Mouse (Mus musculus) midbrain, embryonic 16.5 days (tissue): ENCODE results near the gene Rad17. TPM values are rescaled to one million over a fixed set of nuclear protein-coding genes. Genes with fewer than 3 reads are reported as not detected.
A peak's percentile ranks its signal among the peaks of the same experiment; 100 is the strongest.

ENCODE experiments used
- ATAC-seq: fragments of 200-750 bp; cut with Nextera tagmentation; 2 replicates; pipeline ENCODE4 v1.8.0; 2017; ENCODE audit warnings: moderate TSS enrichment
- H3K27ac ChIP-seq: fragments of 300-500 bp; sonication (generic); 2 replicates; pipeline ENCODE4 v1.5.1; 2014; ENCODE audit warnings: mild to moderate bottlenecking, low read length, mixed read lengths
- H3K27me3 ChIP-seq: fragments of 300-500 bp; sonication (generic); 2 replicates; pipeline ENCODE4 v1.6.1; 2014; ENCODE audit warnings: low read depth, low read length, mixed read lengths; ENCODE audit not compliant: control insufficient read depth, insufficient read depth
- H3K36me3 ChIP-seq: fragments of 300-500 bp; sonication (generic); 2 replicates; pipeline ENCODE4 v1.6.1; 2014; ENCODE audit warnings: mild to moderate bottlenecking, low read length, moderate library complexity, mixed read lengths; ENCODE audit not compliant: control insufficient read depth, insufficient read depth
- H3K4me1 ChIP-seq: fragments of 300-500 bp; sonication (generic); 2 replicates; pipeline ENCODE4 v1.6.1; 2014; ENCODE audit warnings: mild to moderate bottlenecking, low read length, mixed read lengths; ENCODE audit not compliant: control insufficient read depth, insufficient read depth
- H3K4me2 ChIP-seq: fragments of 300-500 bp; sonication (generic); 2 replicates; pipeline ENCODE4 v1.6.1; 2014; ENCODE audit warnings: mild to moderate bottlenecking, low read length, mixed read lengths
- H3K4me3 ChIP-seq: fragments of 300-500 bp; sonication (generic); 2 replicates; pipeline ENCODE4 v1.5.1; 2014; ENCODE audit warnings: low read depth, mild to moderate bottlenecking, low read length, moderate library complexity, mixed read lengths
- H3K9ac ChIP-seq: fragments of 300-500 bp; sonication (generic); 2 replicates; pipeline ENCODE4 v1.6.1; 2014; ENCODE audit warnings: low read depth, low read length, mixed read lengths
- H3K9me3 ChIP-seq: fragments of 300-500 bp; sonication (generic); replicated peaks from 2 replicates; pipeline ENCODE4 v1.6.1; 2014; ENCODE audit warnings: mild to moderate bottlenecking, low read length, mixed read lengths; ENCODE audit not compliant: control insufficient read depth, poor library complexity, severe bottlenecking
- WGBS: fragments of 180-500 bp; shearing (Covaris S2); extraction: QIAGEN DNeasy Blood & Tissue Kit; methylation state at CpG from one replicate; pipeline ENCODE4 v1.1.7; 2014; 5-methylcytosine and 5-hydroxymethylcytosine counted together
- polyA plus RNA-seq: library from polyadenylated mRNA; unstranded; fragments of >200 nt; fragmentation: Nextera tagmentation; extraction: Ambion mirVana; gene quantifications from 2 replicates; pipeline ENCODE4 v1.2.1, GENCODE M21; 2015

Rad17 gene
- polyA plus RNA-seq, 1 experiment from 2014 or later = 18.0 TPM

- H3K4me1 ChIP-seq = no peaks in the 10 kb centered on the region
- ATAC-seq = no peak
- peaks cover 11% of the 10 kb centered on the region for H3K36me3 ChIP-seq
- WGBS = 67% methylated on average over 9 of the region's 9 CpGs
- H3K9ac ChIP-seq = no peak overlapping the region
- peak overlapping the region; percentile 77 for H3K4me2 ChIP-seq
- H3K4me3 ChIP-seq = peak overlapping the region; percentile 44; the same call in 1 of the 2 replicates
- no peak overlapping the region for H3K27ac ChIP-seq
- H3K9me3 ChIP-seq = no peaks in the 10 kb centered on the region
- H3K27me3 ChIP-seq = no peaks in the 10 kb centered on the region
Observed at GRCm38 (mm10) chr13:100670181-100670741, 19.4 kb upstream of the Rad17 start.

GRCm38 (mm10) chr13:100669291-100670022 is 18.6 kb upstream of the Rad17 start, which contains the start of gene Ccdc125:
Gene Ccdc125, plus strand, starts transcription at chr13:100669717.
- Histone ChIP-seq H3K27ac (no peak within 1 kb of the TSS), H3K36me3 (peaks cover 11% of the 10 kb centered on the region), H3K9ac (peak within 1 kb of the TSS; percentile 63), H3K9me3 (no peaks in the 10 kb centered on the region), H3K4me3 (peak within 1 kb of the TSS; percentile 44), H3K4me2 (peak within 1 kb of the TSS; percentile 77), H3K4me1 (no peaks in the 10 kb centered on the region), H3K27me3 (no peaks in the 10 kb centered on the region)
- WGBS = under 1% methylated on average over 44 of the region's 44 CpGs
- peak; percentile 70; the same call in 1 of the 2 replicates for ATAC-seq

GRCm38 (mm10) chr13:100659864-100660456 is 9.1 kb upstream of the Rad17 start:
- 54% methylated on average over 4 of the region's 4 CpGs for WGBS
- H3K4me3 ChIP-seq = no peak overlapping the region
- H3K9me3 ChIP-seq = no peaks in the 10 kb centered on the region
- H3K4me1 ChIP-seq = no peaks in the 10 kb centered on the region
- H3K4me2 ChIP-seq = no peak overlapping the region
- no peak overlapping the region for H3K9ac ChIP-seq
- 0 out of 2 replicates have a peak, but pooled peaks have one; percentile 54 for ATAC-seq
- H3K36me3 ChIP-seq = 0 out of 2 replicates have a peak, but pooled peaks cover 3% of the 10 kb centered on the region
- H3K27me3 ChIP-seq = no peaks in the 10 kb centered on the region
- no peak overlapping the region for H3K27ac ChIP-seq

GRCm38 (mm10) chr13:100658091-100658490 is 7.2 kb upstream of the Rad17 start:
- Histone ChIP-seq H3K4me1 (no peaks in the 10 kb centered on the region), H3K27me3 (no peaks in the 10 kb centered on the region), H3K27ac (no peak overlapping the region)

GRCm38 (mm10) chr13:100651439-100652186 is 762 bp upstream of the Rad17 start, which contains the start of gene Taf9:
Gene Taf9, plus strand, starts transcription at chr13:100651579.
- no peaks in the 10 kb centered on the region for H3K9me3 ChIP-seq
- H3K27me3 ChIP-seq = no peaks in the 10 kb centered on the region
- H3K4me1 ChIP-seq = peaks cover 11% of the 10 kb centered on the region
- H3K36me3 ChIP-seq = 0 out of 2 replicates have a peak, but pooled peaks cover 6% of the 10 kb centered on the region
- under 1% methylated on average over 58 of the region's 63 CpGs for WGBS
- H3K9ac ChIP-seq = peak within 1 kb of the TSS; percentile 85
- H3K4me3 ChIP-seq = peak within 1 kb of the TSS; percentile 96
- peak within 1 kb of the TSS; percentile 85 for H3K4me2 ChIP-seq
- ATAC-seq = no peak
- H3K27ac ChIP-seq = peak within 1 kb of the TSS; percentile 99

More at GRCm38 (mm10) chr13:100658091-100658490, 7.2 kb upstream of the Rad17 start:
- ATAC-seq = no peak
- 0 out of 2 replicates have a peak, but pooled peaks cover 3% of the 10 kb centered on the region for H3K36me3 ChIP-seq
- WGBS = 96% methylated on average over 5 of the region's 5 CpGs
- no peak overlapping the region for H3K4me3 ChIP-seq
- no peaks in the 10 kb centered on the region for H3K9me3 ChIP-seq
- no peak overlapping the region for H3K9ac ChIP-seq
- H3K4me2 ChIP-seq = no peak overlapping the region

GRCm38 (mm10) chr13:100648223-100648622 is 2.6 kb downstream of the Rad17 start:
- H3K9me3 ChIP-seq = no peaks in the 10 kb centered on the region
- no peak overlapping the region for H3K9ac ChIP-seq
- no peak overlapping the region for H3K4me3 ChIP-seq
- no peak overlapping the region for H3K4me2 ChIP-seq
- H3K27ac ChIP-seq = no peak overlapping the region
- 95% methylated on average over 8 of the region's 8 CpGs for WGBS
- H3K4me1 ChIP-seq = peaks cover 11% of the 10 kb centered on the region
- ATAC-seq = no peak
- H3K36me3 ChIP-seq = peaks cover 22% of the 10 kb centered on the region
- no peaks in the 10 kb centered on the region for H3K27me3 ChIP-seq

GRCm38 (mm10) chr13:100642471-100643209 is 8.2 kb downstream of the Rad17 start:
- H3K27ac ChIP-seq = no peak overlapping the region
- 95% methylated on average over 4 of the region's 4 CpGs for WGBS

GRCm38 (mm10) chr13:100634106-100634691 is 16.7 kb downstream of the Rad17 start:
- ATAC-seq = no peak
- Histone ChIP-seq H3K36me3 (peaks cover 36% of the 10 kb centered on the region), H3K4me2 (no peak overlapping the region), H3K27ac (no peak overlapping the region), H3K9me3 (no peaks in the 10 kb centered on the region), H3K27me3 (no peaks in the 10 kb centered on the region), H3K9ac (no peak overlapping the region), H3K4me3 (no peak overlapping the region), H3K4me1 (no peaks in the 10 kb centered on the region)
- WGBS = 98% methylated on average over 3 of the region's 3 CpGs

More at GRCm38 (mm10) chr13:100642471-100643209, 8.2 kb downstream of the Rad17 start:
- Histone ChIP-seq H3K36me3 (peaks cover 31% of the 10 kb centered on the region), H3K27me3 (no peaks in the 10 kb centered on the region), H3K4me1 (no peaks in the 10 kb centered on the region), H3K4me3 (no peak overlapping the region), H3K9me3 (no peaks in the 10 kb centered on the region), H3K9ac (no peak overlapping the region), H3K4me2 (no peak overlapping the region)
- no peak for ATAC-seq
